Mouse (Mus musculus) liver, adult 2 months (tissue): Measurements from ENCODE around the gene Gm9945.

Experiments
- CTCF ChIP-seq: fragments of 200-500 bp; IDR thresholded peaks from 2 replicates; pipeline ENCODE4 v1.5.1; 2011; ENCODE audit warnings: low read depth, low read length, control low read depth
- POLR2A ChIP-seq: fragments of 200-500 bp; IDR thresholded peaks from 2 replicates; pipeline ENCODE4 v1.6.1; 2011; ENCODE audit warnings: low read length, control low read depth; ENCODE audit not compliant: insufficient read depth; ENCODE audit errors: extremely low read depth

DNA sequence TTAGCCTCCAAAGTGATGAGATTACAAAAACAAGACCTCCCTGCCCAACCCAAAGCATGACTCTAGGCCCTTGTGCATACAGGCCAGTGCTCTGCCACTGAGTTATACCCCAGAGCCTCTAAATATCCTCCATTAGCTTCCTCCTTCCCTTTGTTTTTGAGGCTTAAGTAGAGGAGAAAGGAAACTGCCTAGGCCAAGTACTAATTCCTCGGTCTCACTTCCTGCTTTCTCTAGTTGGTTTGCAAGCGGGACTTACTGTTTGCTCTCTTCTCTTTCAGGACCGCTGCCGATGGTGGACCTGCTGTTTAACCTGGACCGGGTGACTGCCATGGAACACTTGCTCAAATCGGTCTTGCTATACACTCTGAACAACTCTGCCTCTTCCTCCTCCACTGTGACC is 43.6 kb upstream of the Gm9945 start:
- TF ChIP-seq CTCF: no peak
- no peak for TF ChIP-seq POLR2A
